Mouse (Mus musculus): ENCODE results near the gene Nms.

DNA sequence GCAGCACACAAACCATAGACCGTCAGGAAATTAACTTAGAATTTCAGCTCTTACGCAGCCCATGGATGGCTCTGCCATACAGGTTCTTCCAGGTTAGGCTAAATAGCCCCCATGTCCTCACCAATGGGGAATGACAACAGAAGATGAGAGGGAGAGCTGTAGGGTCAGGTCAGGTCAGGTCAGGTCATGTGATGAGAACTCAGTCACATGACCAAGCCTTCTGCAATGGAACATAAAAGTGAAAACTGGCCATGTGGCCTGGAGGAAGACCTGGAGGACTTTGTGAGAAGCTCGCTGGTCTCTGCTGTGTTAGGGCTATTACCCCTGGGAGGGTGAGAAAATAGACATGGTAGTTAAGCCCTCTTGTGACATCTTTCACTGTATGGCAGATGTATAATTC is 17.5 kb downstream of the Nms start:
- TF ChIP-seq CTCF (IDR thresholded peaks at IDR 0.05; ENCODE audit: insufficient read depth, low read length) (no peak), POLR2A (IDR thresholded peaks at IDR 0.05; ENCODE audit: borderline replicate concordance, extremely low read depth, low read depth, low read length) (no peak)

Data from lung, adult 2 months (tissue).